Mouse (Mus musculus): ENCODE data around the gene Ttll1.

- TF ChIP-seq POLR2A (IDR thresholded peaks at IDR 0.05; ENCODE audit: extremely low read depth, insufficient read depth, low read length) (no peak), CTCF (IDR thresholded peaks at IDR 0.05; ENCODE audit: low read depth, low read length) (no peak)
These were observed 49.8 kb downstream of the Ttll1 start for GRCm38 (mm10) chr15:83460891-83461290.

All from liver, adult 2 months (tissue).